Mouse (Mus musculus) kidney, postnatal 0 days (tissue): Measurements from ENCODE around the gene Nlgn2. TPM values are rescaled to one million over a fixed set of nuclear protein-coding genes. Genes with fewer than 3 reads are reported as not detected.
"Not testable (repeated sequence)": the region's sequence is repeated elsewhere in the genome, so short reads cannot be mapped to it uniquely, and the experiment has no call there.

ENCODE experiments used
- ATAC-seq: fragments of 200-750 bp; cut with Nextera tagmentation; replicated peaks from 2 replicates; pipeline ENCODE4 v1.8.0; 2017; ENCODE audit warnings: low read depth, moderate number of reproducible peaks, moderate TSS enrichment, moderate library complexity; ENCODE audit not compliant: low FRiP score
- DNase-seq: peaks from one replicate; pipeline ENCODE4 v3.0.0-alpha.2; 2016; ENCODE audit warnings: low spot score
- H3K27ac ChIP-seq: fragments of 300-500 bp; sonication (generic); 2 replicates; pipeline ENCODE4 v1.5.1; 2014; ENCODE audit warnings: mild to moderate bottlenecking
- H3K27me3 ChIP-seq: fragments of 300-500 bp; sonication (generic); 2 replicates; pipeline ENCODE4 v1.6.1; 2014; ENCODE audit warnings: low read length, mixed read lengths; ENCODE audit not compliant: insufficient read depth
- H3K36me3 ChIP-seq: fragments of 300-500 bp; sonication (generic); 2 replicates; pipeline ENCODE4 v1.6.1; 2014; ENCODE audit warnings: low read length, mixed read lengths; ENCODE audit not compliant: insufficient read depth
- H3K4me1 ChIP-seq: fragments of 300-500 bp; sonication (generic); replicated peaks from 2 replicates; pipeline ENCODE4 v1.6.1; 2014; ENCODE audit warnings: antibody characterized with exemption, low read length, mixed read lengths; ENCODE audit not compliant: insufficient read depth
- H3K4me2 ChIP-seq: fragments of 300-500 bp; sonication (generic); 2 replicates; pipeline ENCODE4 v1.6.1; 2014; ENCODE audit warnings: mild to moderate bottlenecking, low read length, moderate library complexity, mixed read lengths
- H3K4me3 ChIP-seq: fragments of 300-500 bp; sonication (generic); replicated peaks from 2 replicates; pipeline ENCODE4 v1.5.1; 2014; ENCODE audit warnings: low read depth, low read length
- H3K9ac ChIP-seq: fragments of 300-500 bp; sonication (generic); 2 replicates; pipeline ENCODE4 v1.6.1; 2014; ENCODE audit warnings: low read depth, low read length
- H3K9me3 ChIP-seq: fragments of 300-500 bp; sonication (generic); replicated peaks from 2 replicates; pipeline ENCODE4 v1.6.1; 2016; ENCODE audit warnings: low read length, inconsistent platforms, mixed read lengths
- CTCF ChIP-seq: IDR thresholded peaks from 2 replicates; pipeline ENCODE4 v1.5.1; 2016; ENCODE audit warnings: antibody characterized with exemption, low read depth, mild to moderate bottlenecking, moderate library complexity
- WGBS: fragments of 180-500 bp; shearing (Covaris S2); extraction: QIAGEN DNeasy Blood & Tissue Kit; methylation state at CpG from one replicate; pipeline ENCODE4 v1.1.7; 2014; 5-methylcytosine and 5-hydroxymethylcytosine counted together
- polyA plus RNA-seq: library from polyadenylated mRNA; unstranded; fragments of >200 nt; fragmentation: Nextera tagmentation; extraction: Ambion mirVana; gene quantifications from 2 replicates; pipeline ENCODE4 v1.2.1, GENCODE M21; 2015

Gene Nlgn2
- polyA plus RNA-seq, 1 experiment from 2014 or later, result 4.1 TPM

DNA sequence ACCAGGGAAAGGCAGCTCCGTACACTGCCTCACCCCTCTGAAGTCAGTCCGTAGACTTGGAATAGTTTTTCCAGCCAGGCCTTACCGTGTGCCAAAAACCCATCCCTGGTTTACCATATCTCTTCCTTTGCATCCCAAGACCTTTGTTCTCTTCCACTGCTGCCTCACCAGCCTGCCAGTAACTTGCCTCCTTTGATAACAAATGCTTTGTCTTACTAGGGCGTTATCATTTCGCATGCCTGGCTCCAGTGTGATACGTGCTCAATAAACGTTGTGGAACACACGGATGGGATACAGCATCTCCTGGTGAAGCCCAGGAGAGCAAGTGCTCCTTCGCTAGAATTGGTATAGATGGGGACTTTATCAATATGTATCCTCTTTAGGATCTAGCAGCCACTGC lies 29.8 kb upstream of the Nlgn2 start:
- no peaks in the 10 kb centered on the region for H3K27me3 ChIP-seq
- H3K36me3 ChIP-seq, result no peaks in the 10 kb centered on the region
- no peaks in the 10 kb centered on the region for H3K9me3 ChIP-seq
- no peak for TF ChIP-seq CTCF
- no peak overlapping the region for H3K4me3 ChIP-seq
- WGBS, result 75% methylated on average over 9 of the region's 9 CpGs
- no peak overlapping the region for H3K27ac ChIP-seq
- ATAC-seq, result no peak
- DNase-seq, result no peak
- H3K9ac ChIP-seq, result no peak overlapping the region
- H3K4me2 ChIP-seq, result no peak overlapping the region
- H3K4me1 ChIP-seq, result no peaks in the 10 kb centered on the region

- Histone ChIP-seq H3K4me2 (no peak overlapping the region), H3K4me1 (no peaks in the 10 kb centered on the region), H3K9ac (no peak overlapping the region), H3K27ac (no peak overlapping the region), H3K9me3 (no peaks in the 10 kb centered on the region), H3K4me3 (no peak overlapping the region), H3K27me3 (no peaks in the 10 kb centered on the region), H3K36me3 (no peaks in the 10 kb centered on the region)
- WGBS, result 79% methylated on average over 9 of the region's 9 CpGs
- no peak for TF ChIP-seq CTCF
- ATAC-seq, result no peak
- no peak for DNase-seq
These were observed 28.0 kb upstream of the Nlgn2 start for GRCm38 (mm10) chr11:69865561-69865960.

- Histone ChIP-seq H3K27ac (no peak overlapping the region), H3K4me1 (no peaks in the 10 kb centered on the region), H3K9me3 (no peaks in the 10 kb centered on the region), H3K27me3 (no peaks in the 10 kb centered on the region), H3K36me3 (no peaks in the 10 kb centered on the region), H3K4me3 (no peak overlapping the region), H3K9ac (no peak overlapping the region), H3K4me2 (no peak overlapping the region)
- ATAC-seq (no peak), DNase-seq (no peak)
- WGBS, result 44% methylated on average over 8 of the region's 8 CpGs
- TF ChIP-seq CTCF, result no peak
These were observed 26.7 kb upstream of the Nlgn2 start for GRCm38 (mm10) chr11:69864138-69864860.

DNA sequence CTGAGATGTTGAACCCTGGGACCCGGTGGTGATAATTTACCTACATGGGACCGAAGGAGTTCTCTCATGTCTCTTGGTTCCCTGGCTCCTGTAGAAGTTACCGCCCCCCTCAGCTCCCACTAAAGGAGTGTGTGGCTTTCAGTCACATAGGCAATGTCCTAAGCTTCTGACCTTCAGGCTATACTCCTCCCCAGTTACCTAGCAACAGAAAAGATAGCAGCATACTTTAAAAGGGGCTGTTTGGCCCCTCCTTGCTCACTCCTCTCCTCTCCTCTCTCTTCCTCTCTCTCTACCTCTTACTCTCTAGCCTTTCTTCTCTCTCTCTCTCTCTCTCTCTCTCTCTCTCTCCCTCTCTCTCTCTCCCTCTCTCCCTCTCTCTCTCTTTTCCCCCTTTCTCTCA lies 26.1 kb upstream of the Nlgn2 start:
- not testable (repeated sequence) for H3K9me3 ChIP-seq, H3K4me2 ChIP-seq, DNase-seq, H3K4me3 ChIP-seq, ATAC-seq, H3K27me3 ChIP-seq, H3K27ac ChIP-seq, H3K36me3 ChIP-seq, H3K4me1 ChIP-seq, H3K9ac ChIP-seq
- 53% methylated on average over 3 of the region's 3 CpGs for WGBS

- peak within 1 kb of the TSS; percentile 55 for H3K9ac ChIP-seq
- DNase-seq (peak; percentile 50), ATAC-seq (peak; percentile 73)
- peak within 1 kb of the TSS; percentile 58; the same call in 1 of the 2 replicates for H3K27ac ChIP-seq
- H3K36me3 ChIP-seq, result no peaks in the 10 kb centered on the region
- H3K4me1 ChIP-seq, result no peaks in the 10 kb centered on the region
- peak within 1 kb of the TSS; percentile 25; the same call in 1 of the 2 replicates for H3K4me3 ChIP-seq
- 19% methylated on average over 30 of the region's 30 CpGs for WGBS
- no peak for TF ChIP-seq CTCF
- no peaks in the 10 kb centered on the region for H3K27me3 ChIP-seq
- H3K9me3 ChIP-seq, result no peaks in the 10 kb centered on the region
- peak within 1 kb of the TSS; percentile 52 for H3K4me2 ChIP-seq
These were observed 20.8 kb upstream of the Nlgn2 start, which contains the start of gene Tnk1 for GRCm38 (mm10) chr11:69858113-69858998. Gene Tnk1, minus strand, starts transcription at chr11:69858730.

GRCm38 (mm10) chr11:69855347-69855746 lies 17.8 kb upstream of the Nlgn2 start:
- WGBS, result 24% methylated on average over 16 of the region's 16 CpGs
- peak; percentile 63 for DNase-seq
- TF ChIP-seq CTCF, result peak; percentile 64
- Histone ChIP-seq H3K9me3 (no peaks in the 10 kb centered on the region), H3K9ac (no peak overlapping the region), H3K4me2 (peak overlapping the region; percentile 1; the same call in 1 of the 2 replicates), H3K27ac (no peak overlapping the region), H3K4me3 (no peak overlapping the region), H3K36me3 (peaks cover 19% of the 10 kb centered on the region), H3K27me3 (no peaks in the 10 kb centered on the region), H3K4me1 (no peaks in the 10 kb centered on the region)
- ATAC-seq, result peak; percentile 60; the same call in 1 of the 2 replicates
